Mouse (Mus musculus) limb, embryonic 13.5 days (tissue): ENCODE results near the gene Thop1. TPM values are rescaled to one million over a fixed set of nuclear protein-coding genes. Genes with fewer than 3 reads are reported as not detected.
A peak's percentile ranks its signal among the peaks of the same experiment; 100 is the strongest.

Experiments
- ATAC-seq: fragments of 200-750 bp; cut with Nextera tagmentation; 2 replicates; pipeline ENCODE4 v1.8.0; 2017; ENCODE audit warnings: low read depth, moderate number of reproducible peaks, moderate TSS enrichment; ENCODE audit not compliant: low FRiP score
- H3K27ac ChIP-seq: fragments of 300-500 bp; sonication (generic); 2 replicates; pipeline ENCODE4 v1.5.1; 2015; ENCODE audit warnings: inconsistent platforms, mild to moderate bottlenecking, moderate library complexity
- H3K27me3 ChIP-seq: fragments of 300-500 bp; sonication (generic); 2 replicates; pipeline ENCODE4 v1.6.1; 2015; ENCODE audit warnings: mild to moderate bottlenecking, inconsistent platforms
- H3K36me3 ChIP-seq: fragments of 300-500 bp; sonication (generic); 2 replicates; pipeline ENCODE4 v1.6.1; 2015; ENCODE audit warnings: inconsistent platforms, mild to moderate bottlenecking, moderate library complexity
- H3K4me1 ChIP-seq: fragments of 300-500 bp; sonication (generic); 2 replicates; pipeline ENCODE4 v1.6.1; 2015; ENCODE audit warnings: inconsistent platforms
- H3K4me2 ChIP-seq: fragments of 300-500 bp; sonication (generic); replicated peaks from 2 replicates; pipeline ENCODE4 v1.6.1; 2015; ENCODE audit warnings: inconsistent platforms, mild to moderate bottlenecking, moderate library complexity
- H3K4me3 ChIP-seq: fragments of 300-500 bp; sonication (generic); 2 replicates; pipeline ENCODE4 v1.5.1; 2015; ENCODE audit warnings: moderate library complexity, mild to moderate bottlenecking, inconsistent platforms
- H3K9ac ChIP-seq: fragments of 300-500 bp; sonication (generic); 2 replicates; pipeline ENCODE4 v1.6.1; 2015; ENCODE audit warnings: mild to moderate bottlenecking, inconsistent platforms
- H3K9me3 ChIP-seq: fragments of 300-500 bp; sonication (generic); 2 replicates; pipeline ENCODE4 v1.6.1; 2016; ENCODE audit warnings: inconsistent platforms
- WGBS: fragments of 180-500 bp; shearing (Covaris S2); methylation state at CpG from one replicate; pipeline ENCODE4 v1.1.7; 2015; 5-methylcytosine and 5-hydroxymethylcytosine counted together
- polyA plus RNA-seq: library from polyadenylated mRNA; unstranded; fragments of >200 nt; fragmentation: Nextera tagmentation; extraction: Ambion mirVana; gene quantifications from 2 replicates; pipeline ENCODE4 v1.2.1, GENCODE M21; 2015

The Thop1 gene
- polyA plus RNA-seq, 1 experiment from 2014 or later, result 62.0 TPM

DNA sequence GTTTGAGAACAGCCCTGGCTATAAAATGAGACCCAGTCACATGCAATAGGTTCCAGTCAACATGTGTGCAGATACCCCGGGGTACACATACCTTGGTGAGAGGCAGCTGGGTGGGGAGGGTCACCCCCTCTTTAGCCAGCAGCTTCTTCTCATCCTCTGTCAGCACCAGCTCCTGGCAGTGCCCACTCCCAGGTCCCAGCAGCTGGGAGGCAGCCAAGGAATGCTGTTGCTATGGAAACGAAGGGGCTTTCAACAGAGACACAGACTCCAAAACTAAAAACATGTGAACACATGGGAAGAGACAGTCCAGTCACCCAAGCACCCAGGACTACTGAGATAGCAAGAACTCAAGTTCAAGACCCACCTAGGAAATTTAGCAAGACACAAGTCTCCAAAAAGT is 19.4 kb downstream of the Thop1 start:
- H3K27me3 ChIP-seq, result 0 out of 2 replicates have a peak, but pooled peaks cover 4% of the 10 kb centered on the region
- no peak overlapping the region for H3K4me2 ChIP-seq
- peaks cover 8% of the 10 kb centered on the region for H3K4me1 ChIP-seq
- H3K9ac ChIP-seq, result 0 out of 2 replicates have a peak overlapping the region, but pooled peaks have one; percentile 31
- H3K9me3 ChIP-seq, result peaks cover 5% of the 10 kb centered on the region; the same call in 1 of the 2 replicates
- H3K4me3 ChIP-seq, result no peak overlapping the region
- 0 out of 2 replicates have a peak, but pooled peaks have one; percentile 12 for ATAC-seq
- WGBS, result 38% methylated on average over 2 of the region's 2 CpGs
- no peaks in the 10 kb centered on the region for H3K36me3 ChIP-seq
- H3K27ac ChIP-seq, result no peak overlapping the region

DNA sequence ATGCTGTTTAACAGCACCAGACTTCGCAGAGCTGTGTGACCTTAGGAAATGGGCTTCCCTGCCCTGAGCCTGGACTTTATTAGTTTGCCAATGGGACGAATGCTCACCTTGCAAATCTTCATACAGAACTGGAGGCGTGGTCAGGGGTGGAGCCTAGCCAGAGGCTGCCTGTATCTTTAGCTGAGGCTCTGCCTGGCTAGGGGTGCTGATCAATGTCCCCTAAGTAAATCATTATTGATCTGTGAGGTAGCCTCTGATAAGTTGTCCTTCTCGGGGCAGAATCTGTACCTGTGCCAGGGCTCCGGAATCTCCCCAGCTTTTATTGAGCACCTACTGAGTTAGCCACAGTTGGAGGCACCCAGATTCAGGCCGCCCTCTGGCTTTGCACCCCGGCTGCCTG is 20.8 kb downstream of the Thop1 start:
- Histone ChIP-seq H3K36me3 (no peaks in the 10 kb centered on the region), H3K4me1 (peaks cover 8% of the 10 kb centered on the region), H3K4me3 (no peak overlapping the region), H3K9ac (no peak overlapping the region), H3K27me3 (0 out of 2 replicates have a peak, but pooled peaks cover 4% of the 10 kb centered on the region), H3K4me2 (no peak overlapping the region), H3K27ac (no peak overlapping the region), H3K9me3 (peaks cover 5% of the 10 kb centered on the region; the same call in 1 of the 2 replicates)
- no peak for ATAC-seq
- WGBS, result 76% methylated on average over 7 of the region's 7 CpGs

DNA sequence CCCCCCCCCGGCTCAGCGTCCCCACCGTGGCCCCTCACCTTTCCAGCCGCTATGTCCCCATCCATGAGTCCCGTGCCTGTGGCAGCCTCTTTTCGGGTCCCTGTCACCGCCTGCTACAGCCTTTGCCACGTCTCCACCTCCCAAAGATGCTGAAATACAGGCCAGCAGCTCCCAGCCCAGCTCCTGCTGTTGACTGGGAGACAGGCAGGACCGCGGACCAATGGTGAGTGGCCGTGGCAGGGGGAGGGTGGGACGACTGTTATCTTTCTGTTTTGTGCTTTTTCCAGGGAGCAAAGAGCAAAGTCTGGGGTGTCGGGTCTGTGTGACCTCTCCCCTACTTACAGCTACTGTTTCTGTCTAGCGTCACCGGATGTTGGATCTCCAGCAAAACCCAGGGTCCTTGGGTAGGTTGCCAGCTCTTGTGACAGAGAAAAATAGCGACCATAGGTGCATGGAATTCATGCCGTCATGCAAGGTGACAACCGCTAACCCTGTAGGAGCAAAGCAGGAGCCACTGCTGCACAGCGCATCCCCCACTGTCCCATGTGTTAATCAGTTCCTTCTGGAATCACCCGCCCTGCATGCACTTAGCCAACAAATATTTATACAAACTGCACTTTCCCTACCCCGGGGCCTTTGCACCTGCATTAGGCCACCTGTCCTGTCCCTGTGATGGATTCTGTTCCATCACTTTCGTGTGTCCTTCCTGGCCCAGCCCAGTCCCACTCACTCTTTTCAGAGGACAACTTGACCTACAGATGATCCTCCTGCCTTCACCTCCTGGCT is 22.8 kb downstream of the Thop1 start:
- Histone ChIP-seq H3K4me1 (peaks cover 8% of the 10 kb centered on the region), H3K4me3 (no peak overlapping the region), H3K36me3 (no peaks in the 10 kb centered on the region), H3K27me3 (0 out of 2 replicates have a peak, but pooled peaks cover 4% of the 10 kb centered on the region), H3K4me2 (no peak overlapping the region), H3K9ac (no peak overlapping the region), H3K27ac (no peak overlapping the region), H3K9me3 (peaks cover 5% of the 10 kb centered on the region; the same call in 1 of the 2 replicates)
- ATAC-seq, result no peak
- 61% methylated on average over 22 of the region's 22 CpGs for WGBS

DNA sequence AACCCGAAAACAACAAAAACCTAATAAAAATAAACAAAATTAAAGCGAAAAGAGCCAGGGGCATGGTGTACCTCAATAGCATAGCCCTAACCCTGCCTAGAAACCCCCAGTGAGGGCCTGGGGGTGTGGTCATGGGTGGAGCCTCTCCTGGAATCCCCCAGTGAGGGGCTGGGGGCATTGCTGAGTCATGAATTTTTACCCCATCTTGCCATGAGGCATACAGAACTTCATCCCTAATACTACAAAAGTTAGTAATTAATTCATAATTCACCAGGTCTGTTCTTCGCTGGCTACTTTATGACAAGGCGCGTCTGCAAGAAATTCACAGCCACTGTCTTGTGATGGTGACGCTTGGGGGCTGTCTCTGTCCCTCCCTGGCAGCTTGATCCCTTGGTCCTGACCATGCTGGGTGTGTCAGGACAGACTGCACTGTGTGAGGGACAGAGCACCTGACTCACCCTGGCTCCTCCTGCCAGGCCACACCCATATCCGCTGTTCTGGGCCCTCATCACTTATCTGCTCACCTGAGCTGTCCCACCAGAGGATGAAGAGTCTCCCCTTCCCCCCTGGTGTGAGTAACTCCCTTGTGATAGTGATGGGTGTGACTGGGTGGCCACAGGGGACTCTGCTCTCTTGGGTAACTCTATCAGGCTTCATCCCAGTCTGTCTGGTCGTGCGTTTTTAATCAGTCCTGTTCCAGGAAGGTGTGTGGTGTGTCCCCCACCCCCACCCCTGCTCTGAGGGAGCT is 25.3 kb downstream of the Thop1 start:
- 56% methylated on average over 9 of the region's 9 CpGs for WGBS
- Histone ChIP-seq H3K9me3 (peaks cover 5% of the 10 kb centered on the region; the same call in 1 of the 2 replicates), H3K27ac (no peak overlapping the region), H3K27me3 (0 out of 2 replicates have a peak, but pooled peaks cover 4% of the 10 kb centered on the region), H3K36me3 (no peaks in the 10 kb centered on the region), H3K9ac (no peak overlapping the region), H3K4me3 (no peak overlapping the region), H3K4me1 (no peaks in the 10 kb centered on the region), H3K4me2 (no peak overlapping the region)
- no peak for ATAC-seq

DNA sequence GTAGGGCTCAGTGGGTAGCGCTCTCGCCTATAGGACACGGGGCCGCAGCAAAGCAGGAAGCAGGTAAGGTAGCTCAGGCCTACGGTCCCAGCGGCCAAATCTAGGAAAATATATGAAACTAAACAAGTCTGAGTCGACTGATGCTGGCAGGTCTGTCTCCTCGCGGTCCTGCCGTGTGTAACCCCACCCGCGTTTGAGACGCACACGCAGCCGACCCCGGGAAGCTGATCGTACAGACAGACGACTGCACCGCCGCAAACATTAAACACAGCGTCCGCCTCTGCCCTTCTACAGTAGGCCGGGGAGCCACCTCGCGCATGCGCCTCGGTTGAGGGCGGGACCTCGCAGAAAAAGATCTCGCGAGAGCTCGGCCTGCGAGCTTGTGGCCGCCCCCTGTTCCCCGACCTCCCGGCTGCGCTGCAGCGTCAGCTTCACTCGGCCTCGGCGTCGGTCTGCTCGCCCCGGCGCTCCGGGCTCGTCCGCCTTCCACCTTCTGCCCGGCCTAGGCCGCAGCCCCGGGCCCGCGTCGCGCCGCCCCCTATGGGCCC is 35.8 kb downstream of the Thop1 start, which contains the start of gene Map2k2:
TSS of gene Map2k2 (plus strand) at position 351 of the 548 bp plus-strand sequence.
- Histone ChIP-seq H3K27me3 (no peaks in the 10 kb centered on the region), H3K4me3 (peak within 1 kb of the TSS; percentile 92), H3K9ac (peak within 1 kb of the TSS; percentile 98), H3K9me3 (no peaks in the 10 kb centered on the region), H3K27ac (peak within 1 kb of the TSS; percentile 99), H3K4me1 (peaks cover 21% of the 10 kb centered on the region), H3K36me3 (peaks cover 34% of the 10 kb centered on the region), H3K4me2 (peak within 1 kb of the TSS; percentile 78)
- WGBS, result under 1% methylated on average over 56 of the region's 56 CpGs
- peak; percentile 93 for ATAC-seq

DNA sequence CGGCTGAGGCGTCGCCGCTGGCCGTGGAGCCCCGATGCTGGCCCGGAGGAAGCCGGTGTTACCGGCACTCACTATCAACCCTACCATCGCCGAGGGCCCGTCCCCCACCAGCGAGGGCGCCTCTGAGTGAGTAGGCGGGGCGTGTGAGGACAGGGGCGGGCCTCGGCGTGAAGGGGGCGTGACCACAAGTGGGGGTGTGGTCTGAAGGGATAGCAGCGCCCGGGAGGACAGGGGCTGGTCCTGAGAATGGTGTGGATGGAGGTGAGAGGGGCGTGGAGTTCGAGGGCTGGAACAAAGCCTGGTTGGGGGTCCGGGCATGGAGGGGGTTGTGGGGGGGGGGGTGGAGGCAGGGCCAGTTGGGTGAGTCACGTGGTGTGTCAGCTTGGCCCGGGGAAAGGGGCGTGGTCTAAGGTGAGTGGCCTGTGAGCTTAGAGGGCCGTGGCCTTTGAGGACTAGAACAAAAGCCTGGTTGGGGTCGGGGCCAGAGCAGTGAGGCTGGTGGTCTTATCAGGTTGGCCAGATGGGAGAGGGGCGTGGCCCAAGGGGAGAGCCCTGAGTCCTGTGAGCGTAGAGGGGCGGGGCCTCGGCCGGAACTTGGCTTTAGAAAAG is 36.4 kb downstream of the Thop1 start:
- Histone ChIP-seq H3K36me3 (peaks cover 39% of the 10 kb centered on the region), H3K9me3 (no peaks in the 10 kb centered on the region), H3K4me2 (peak overlapping the region; percentile 78), H3K27ac (peak overlapping the region; percentile 99), H3K4me1 (peaks cover 21% of the 10 kb centered on the region), H3K9ac (peak overlapping the region; percentile 98), H3K27me3 (no peaks in the 10 kb centered on the region), H3K4me3 (peak overlapping the region; percentile 92)
- under 1% methylated on average over 34 of the region's 35 CpGs for WGBS
- peak; percentile 89 for ATAC-seq

DNA sequence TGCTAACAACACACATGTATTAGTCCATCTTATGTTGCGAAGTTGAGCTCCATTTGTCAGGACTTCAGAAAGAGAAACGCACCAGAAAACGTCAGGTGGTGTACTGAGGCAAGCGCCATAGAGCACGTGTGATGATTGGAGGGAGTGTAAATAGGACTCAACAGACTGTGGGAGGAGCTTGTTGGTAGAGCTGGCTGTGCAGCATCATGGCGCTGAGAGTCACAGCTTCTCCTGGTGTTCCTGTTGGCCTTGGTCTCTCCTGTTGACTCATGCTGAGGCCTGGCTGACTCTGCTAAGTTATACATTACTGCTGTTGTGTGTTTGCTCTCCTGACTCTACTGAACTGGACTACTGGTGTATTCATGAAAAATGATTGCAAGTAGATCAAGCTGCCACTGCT is 43.1 kb downstream of the Thop1 start:
- Histone ChIP-seq H3K27ac (no peak overlapping the region), H3K36me3 (peaks cover 96% of the 10 kb centered on the region), H3K27me3 (no peaks in the 10 kb centered on the region), H3K4me1 (no peaks in the 10 kb centered on the region), H3K4me3 (no peak overlapping the region), H3K9me3 (no peaks in the 10 kb centered on the region), H3K9ac (no peak overlapping the region), H3K4me2 (no peak overlapping the region)
- no peak for ATAC-seq
- 94% methylated on average over 6 of the region's 6 CpGs for whole genome bisulfite sequencing

DNA sequence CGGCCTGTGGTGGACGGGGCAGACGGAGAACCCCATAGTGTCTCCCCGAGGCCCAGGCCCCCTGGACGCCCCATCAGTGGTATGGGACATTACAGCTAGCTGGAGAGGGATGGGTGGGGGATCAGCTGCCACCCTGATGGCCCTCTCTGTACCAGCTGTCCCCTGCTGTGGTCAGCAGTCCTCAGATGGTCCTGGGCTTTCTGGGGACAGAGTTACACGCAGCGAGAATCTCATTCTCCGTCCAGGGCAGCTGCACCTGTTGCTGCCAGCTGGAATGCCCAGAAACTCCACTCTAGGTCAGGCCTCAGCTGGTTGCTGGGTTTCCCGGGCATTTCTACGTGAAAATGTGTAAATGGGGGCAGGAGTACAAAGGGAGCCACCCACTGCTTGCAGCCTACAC is 49.8 kb downstream of the Thop1 start:
- peaks cover 95% of the 10 kb centered on the region for H3K36me3 ChIP-seq
- H3K27me3 ChIP-seq, result no peaks in the 10 kb centered on the region
- 89% methylated on average over 10 of the region's 10 CpGs for WGBS
- no peak overlapping the region for H3K27ac ChIP-seq
- ATAC-seq, result no peak
- H3K4me3 ChIP-seq, result no peak overlapping the region
- no peaks in the 10 kb centered on the region for H3K4me1 ChIP-seq
- H3K4me2 ChIP-seq, result no peak overlapping the region
- no peak overlapping the region for H3K9ac ChIP-seq
- no peaks in the 10 kb centered on the region for H3K9me3 ChIP-seq

DNA sequence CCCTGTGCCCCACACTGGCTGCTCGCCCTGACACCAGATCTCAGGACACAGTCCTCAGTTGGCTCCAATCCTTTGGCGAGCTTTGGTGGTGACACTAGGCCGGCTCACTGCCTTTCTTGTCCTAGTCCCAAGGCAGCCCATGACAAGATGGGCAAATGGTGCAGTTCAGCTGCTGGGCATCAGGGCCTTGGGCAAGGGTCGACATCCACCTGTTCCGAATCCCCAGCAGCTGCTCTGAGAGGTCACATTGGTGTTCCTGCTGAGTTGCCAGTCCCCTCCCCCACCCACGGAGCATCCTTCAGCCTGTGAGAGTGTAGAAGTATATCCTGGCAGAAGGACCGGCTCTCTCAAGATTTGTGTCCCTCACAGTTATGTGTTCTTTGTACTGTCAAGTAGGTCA is 50.8 kb downstream of the Thop1 start:
- H3K9ac ChIP-seq, result no peak overlapping the region

DNA sequence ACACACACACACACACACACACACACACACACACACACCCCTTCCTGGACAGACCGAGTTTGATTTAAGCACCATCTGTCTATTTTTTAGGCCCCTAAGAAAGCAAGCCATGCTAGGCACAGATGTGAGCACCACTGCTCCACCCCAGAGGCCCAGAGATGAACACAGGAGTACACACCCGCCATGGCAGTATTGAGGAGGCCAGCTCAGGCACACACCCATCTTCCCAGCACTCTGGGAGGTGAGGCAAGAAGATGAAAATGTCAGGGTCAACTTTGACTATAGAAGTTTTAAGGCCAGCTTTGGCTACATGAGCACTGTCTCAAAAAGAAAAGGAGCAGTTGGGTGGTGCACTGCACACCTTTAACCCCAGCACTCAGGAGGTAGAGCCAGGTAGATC is 53.1 kb downstream of the Thop1 start:
- H3K27ac ChIP-seq, result no peak overlapping the region
- H3K27me3 ChIP-seq, result peaks cover 5% of the 10 kb centered on the region; the same call in 1 of the 2 replicates
- H3K4me1 ChIP-seq, result peaks cover 4% of the 10 kb centered on the region; the same call in 1 of the 2 replicates
- ATAC-seq, result no peak
- WGBS, result 79% methylated on average over 2 of the region's 2 CpGs
- no peaks in the 10 kb centered on the region for H3K9me3 ChIP-seq
- no peak overlapping the region for H3K9ac ChIP-seq
- peaks cover 70% of the 10 kb centered on the region for H3K36me3 ChIP-seq
- H3K4me2 ChIP-seq, result no peak overlapping the region
- no peak overlapping the region for H3K4me3 ChIP-seq

More for the DNA sequence above, 50.8 kb downstream of the Thop1 start:
- no peaks in the 10 kb centered on the region for H3K9me3 ChIP-seq
- no peak overlapping the region for H3K27ac ChIP-seq
- H3K27me3 ChIP-seq, result no peaks in the 10 kb centered on the region
- peaks cover 90% of the 10 kb centered on the region for H3K36me3 ChIP-seq
- no peak overlapping the region for H3K4me2 ChIP-seq
- no peak for ATAC-seq
- no peaks in the 10 kb centered on the region for H3K4me1 ChIP-seq
- WGBS, result 82% methylated on average over 7 of the region's 7 CpGs
- no peak overlapping the region for H3K4me3 ChIP-seq

DNA sequence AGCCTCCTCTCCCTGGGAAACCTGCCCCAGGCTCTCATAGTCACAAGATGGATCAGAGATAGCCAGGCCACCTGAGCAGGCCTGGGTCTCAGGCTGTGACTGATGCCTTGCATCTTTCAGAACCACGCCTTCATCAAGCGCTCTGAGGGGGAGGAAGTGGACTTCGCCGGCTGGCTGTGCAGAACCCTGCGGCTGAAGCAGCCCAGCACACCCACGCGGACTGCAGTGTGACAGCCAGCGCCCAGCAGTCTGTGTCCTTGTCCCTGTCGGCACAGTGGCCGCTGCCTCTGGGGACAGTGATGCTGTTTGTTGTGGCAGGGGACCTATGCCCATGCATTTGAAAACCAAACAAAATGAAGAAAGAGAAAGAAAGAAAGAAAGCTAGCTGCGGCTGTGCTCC is 53.7 kb downstream of the Thop1 start:
- 90% methylated on average over 11 of the region's 11 CpGs for WGBS
- Histone ChIP-seq H3K4me2 (no peak overlapping the region), H3K27me3 (peaks cover 11% of the 10 kb centered on the region; the same call in 1 of the 2 replicates), H3K9me3 (no peaks in the 10 kb centered on the region), H3K36me3 (peaks cover 66% of the 10 kb centered on the region), H3K9ac (no peak overlapping the region), H3K27ac (no peak overlapping the region), H3K4me3 (no peak overlapping the region), H3K4me1 (peaks cover 10% of the 10 kb centered on the region)
- ATAC-seq, result no peak
